Mouse (Mus musculus) limb, embryonic 14.5 days (tissue): Measurements from ENCODE around the gene Slc2a12. TPM values are rescaled to one million over a fixed set of nuclear protein-coding genes. Genes with fewer than 3 reads are reported as not detected.

Experiments used
- ATAC-seq: fragments of 200-750 bp; cut with Nextera tagmentation; 2 replicates; pipeline ENCODE4 v1.8.0; 2017; ENCODE audit warnings: low read depth, moderate number of reproducible peaks, moderate TSS enrichment; ENCODE audit not compliant: low FRiP score
- DNase-seq: peaks from one replicate; pipeline ENCODE4 v3.0.0-alpha.2; 2015; ENCODE audit warnings: low spot score
- H3K27ac ChIP-seq: fragments of 300-500 bp; sonication (generic); replicated peaks from 2 replicates; pipeline ENCODE4 v1.5.1; 2014; ENCODE audit warnings: low read depth, mild to moderate bottlenecking, low read length, moderate library complexity, mixed read lengths
- H3K27me3 ChIP-seq: fragments of 300-500 bp; sonication (generic); 2 replicates; pipeline ENCODE4 v1.6.1; 2014; ENCODE audit warnings: low read length, mixed read lengths; ENCODE audit not compliant: control insufficient read depth, insufficient read depth
- H3K36me3 ChIP-seq: fragments of 300-500 bp; sonication (generic); 2 replicates; pipeline ENCODE4 v1.6.1; 2014; ENCODE audit warnings: mild to moderate bottlenecking, low read length, moderate library complexity, mixed read lengths; ENCODE audit not compliant: control insufficient read depth, insufficient read depth
- H3K4me1 ChIP-seq: fragments of 300-500 bp; sonication (generic); 2 replicates; pipeline ENCODE4 v1.6.1; 2014; ENCODE audit warnings: antibody characterized with exemption, low read length, mixed read lengths; ENCODE audit not compliant: control insufficient read depth, insufficient read depth
- H3K4me2 ChIP-seq: fragments of 300-500 bp; sonication (generic); replicated peaks from 2 replicates; pipeline ENCODE4 v1.6.1; 2014; ENCODE audit warnings: low read depth, mild to moderate bottlenecking, low read length, moderate library complexity; ENCODE audit not compliant: severe bottlenecking
- H3K4me3 ChIP-seq: fragments of 300-500 bp; sonication (generic); replicated peaks from 2 replicates; pipeline ENCODE4 v1.5.1; 2014; ENCODE audit warnings: low read length
- H3K9ac ChIP-seq: fragments of 300-500 bp; sonication (generic); 2 replicates; pipeline ENCODE4 v1.6.1; 2014; ENCODE audit warnings: mild to moderate bottlenecking, low read depth, low read length, moderate library complexity; ENCODE audit not compliant: severe bottlenecking
- H3K9me3 ChIP-seq: fragments of 300-500 bp; sonication (generic); 2 replicates; pipeline ENCODE4 v1.6.1; 2016; ENCODE audit warnings: low read length; ENCODE audit not compliant: control insufficient read depth
- POLR2A ChIP-seq: fragments of 200-500 bp; IDR thresholded peaks from 2 replicates; pipeline ENCODE4 v1.8.0; 2012; ENCODE audit warnings: inconsistent platforms, mild to moderate bottlenecking, moderate library complexity, borderline replicate concordance; ENCODE audit not compliant: insufficient read depth, insufficient read length; ENCODE audit errors: extremely low read depth
- WGBS: fragments of 180-500 bp; shearing (Covaris S2); extraction: QIAGEN DNeasy Blood & Tissue Kit; methylation state at CpG from one replicate; pipeline ENCODE4 v1.1.7; 2014; 5-methylcytosine and 5-hydroxymethylcytosine counted together
- polyA plus RNA-seq, 2 experiments: library from polyadenylated mRNA; depleted of rRNA in 1 of 2; stranded (reverse) in 1 of 2; unstranded in 1 of 2; fragments of >200 nt; fragmentation: Nextera tagmentation in 1 of 2; extraction: Ambion mirVana in 1 of 2; gene quantifications; 2 replicates each; pipeline versions ENCODE4 v1.2.1 to v1.2.3; 2012 to 2014

Slc2a12 gene
- polyA plus RNA-seq, 2 experiments: 1.7 to 2.9 TPM

- no peaks in the 10 kb centered on the region for H3K9me3 ChIP-seq
- no peak for TF ChIP-seq POLR2A
- H3K27me3 ChIP-seq: no peaks in the 10 kb centered on the region
- ATAC-seq (no peak), DNase-seq (peak; percentile 66)
- no peak overlapping the region for H3K4me3 ChIP-seq
- H3K4me1 ChIP-seq: no peaks in the 10 kb centered on the region
- WGBS: 20% methylated on average over 3 of the region's 3 CpGs
- no peak overlapping the region for H3K4me2 ChIP-seq
- no peak overlapping the region for H3K27ac ChIP-seq
- no peak overlapping the region for H3K9ac ChIP-seq
- no peaks in the 10 kb centered on the region for H3K36me3 ChIP-seq
Measured at GRCm38 (mm10) chr10:22637241-22637640, 7.6 kb upstream of the Slc2a12 start.

DNA sequence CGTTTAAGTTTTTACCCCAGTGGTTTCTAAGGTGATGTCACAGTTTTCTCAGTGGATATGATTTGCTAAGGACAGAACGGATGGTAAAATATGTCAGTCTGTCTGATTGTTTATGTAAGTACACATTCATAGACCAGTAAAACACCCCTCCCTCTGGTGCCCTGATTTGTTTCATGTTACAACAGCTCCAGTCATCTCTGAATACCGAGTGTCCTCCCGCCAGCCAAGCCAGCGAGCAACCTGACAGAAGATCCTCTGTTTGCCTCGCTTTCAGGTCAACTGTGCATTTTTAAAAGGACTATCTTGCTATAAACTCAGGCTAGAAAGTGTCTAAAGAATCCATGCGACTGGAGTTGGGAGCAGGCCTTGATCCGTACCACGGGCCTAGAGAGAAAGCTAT lies 640 bp upstream of the Slc2a12 start:
- H3K9me3 ChIP-seq: 0 out of 2 replicates have a peak, but pooled peaks cover 3% of the 10 kb centered on the region
- DNase-seq (no peak), ATAC-seq (no peak)
- WGBS: 54% methylated on average over 9 of the region's 9 CpGs
- H3K27ac ChIP-seq: peak overlapping the region; percentile 72; the same call in 1 of the 2 replicates
- H3K4me3 ChIP-seq: no peak overlapping the region
- no peaks in the 10 kb centered on the region for H3K4me1 ChIP-seq
- TF ChIP-seq POLR2A: no peak
- H3K27me3 ChIP-seq: no peaks in the 10 kb centered on the region
- H3K4me2 ChIP-seq: peak overlapping the region; percentile 51; the same call in 1 of the 2 replicates
- no peak overlapping the region for H3K9ac ChIP-seq
- no peaks in the 10 kb centered on the region for H3K36me3 ChIP-seq

DNA sequence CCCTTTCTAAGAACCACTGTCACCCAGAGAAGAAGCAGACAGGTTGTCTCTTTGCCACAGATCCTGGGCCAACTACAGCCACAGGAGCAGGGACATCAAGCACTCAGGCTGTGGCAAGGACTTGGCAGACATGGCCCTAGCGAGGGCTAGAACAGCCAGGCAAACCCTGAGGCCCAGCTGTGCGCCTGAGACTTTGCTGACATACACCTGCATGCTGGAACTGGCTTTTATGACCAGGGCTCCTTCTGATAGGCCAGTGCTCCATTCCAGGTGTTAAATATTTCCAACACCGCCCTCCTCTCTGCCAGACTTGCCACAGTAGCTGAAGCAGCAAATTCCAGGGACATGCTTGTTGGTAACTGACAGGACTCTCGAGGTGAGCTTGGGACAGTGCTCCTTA lies 3.9 kb downstream of the Slc2a12 start:
- ATAC-seq (no peak), DNase-seq (no peak)
- Histone ChIP-seq H3K27ac (no peak overlapping the region), H3K27me3 (no peaks in the 10 kb centered on the region), H3K9me3 (0 out of 2 replicates have a peak, but pooled peaks cover 3% of the 10 kb centered on the region), H3K4me1 (no peaks in the 10 kb centered on the region; the same call in 1 of the 2 replicates), H3K4me2 (no peak overlapping the region), H3K9ac (no peak overlapping the region), H3K36me3 (no peaks in the 10 kb centered on the region), H3K4me3 (no peak overlapping the region)
- WGBS: 51% methylated on average over 4 of the region's 4 CpGs
- no peak for TF ChIP-seq POLR2A

GRCm38 (mm10) chr10:22653820-22654219 lies 9.0 kb downstream of the Slc2a12 start:
- H3K27me3 ChIP-seq: no peaks in the 10 kb centered on the region
- no peak for ATAC-seq
- no peak for TF ChIP-seq POLR2A
- no peak overlapping the region for H3K9ac ChIP-seq
- 30% methylated on average over 6 of the region's 6 CpGs for WGBS
- H3K4me1 ChIP-seq: peaks cover 13% of the 10 kb centered on the region
- H3K9me3 ChIP-seq: no peaks in the 10 kb centered on the region
- no peak overlapping the region for H3K4me3 ChIP-seq
- DNase-seq: no peak
- H3K4me2 ChIP-seq: no peak overlapping the region
- no peaks in the 10 kb centered on the region for H3K36me3 ChIP-seq
- H3K27ac ChIP-seq: no peak overlapping the region

- no peak for TF ChIP-seq POLR2A
- Histone ChIP-seq H3K4me1 (peaks cover 19% of the 10 kb centered on the region), H3K27me3 (no peaks in the 10 kb centered on the region), H3K36me3 (no peaks in the 10 kb centered on the region), H3K4me2 (peak overlapping the region; percentile 26), H3K9me3 (no peaks in the 10 kb centered on the region), H3K27ac (0 out of 2 replicates have a peak overlapping the region, but pooled peaks have one; percentile 43), H3K9ac (no peak overlapping the region), H3K4me3 (no peak overlapping the region)
- 27% methylated on average over 23 of the region's 23 CpGs for WGBS
- ATAC-seq: peak; percentile 74; the same call in 1 of the 2 replicates
- peak; percentile 78 for DNase-seq
Measured at GRCm38 (mm10) chr10:22658534-22659385, 13.9 kb downstream of the Slc2a12 start.
